Mouse (Mus musculus): ENCODE results near the gene Rrn3. TPM values are rescaled to one million over a fixed set of nuclear protein-coding genes. Genes with fewer than 3 reads are reported as not detected.
A peak's percentile ranks its signal among the peaks of the same experiment; 100 is the strongest.

Gene Rrn3
- polyA plus RNA-seq, 1 experiment from 2014 or later = 123 TPM

- Histone ChIP-seq H3K27me3 (no peaks in the 10 kb centered on the region), H3K9ac (replicated peaks) (no peak overlapping the region), H3K4me2 (replicated peaks) (no peak overlapping the region), H3K4me3 (replicated peaks) (no peak overlapping the region), H3K9me3 (no peaks in the 10 kb centered on the region), H3K36me3 (peaks cover 54% of the 10 kb centered on the region), H3K4me1 (replicated peaks) (0 out of 2 replicates have a peak, but pooled peaks cover 8% of the 10 kb centered on the region), H3K27ac (no peak overlapping the region)
- WGBS = 90% methylated on average over 4 of the region's 4 CpGs
- no peak for ATAC-seq
Observed at GRCm38 (mm10) chr16:13826511-13826910, 46.0 kb downstream of the Rrn3 start.

- H3K4me1 ChIP-seq (replicated peaks) = no peaks in the 10 kb centered on the region
- H3K4me2 ChIP-seq (replicated peaks) = no peak overlapping the region
- ATAC-seq = no peak
- H3K27me3 ChIP-seq = no peaks in the 10 kb centered on the region
- peaks cover 90% of the 10 kb centered on the region for H3K36me3 ChIP-seq
- no peak overlapping the region for H3K4me3 ChIP-seq (replicated peaks)
- no peak overlapping the region for H3K27ac ChIP-seq
- 90% methylated on average over 10 of the region's 10 CpGs for WGBS
- no peaks in the 10 kb centered on the region for H3K9me3 ChIP-seq
- H3K9ac ChIP-seq (replicated peaks) = no peak overlapping the region
Observed at GRCm38 (mm10) chr16:13830444-13830843, 49.9 kb downstream of the Rrn3 start.

- no peaks in the 10 kb centered on the region for H3K4me1 ChIP-seq (replicated peaks)
- no peak overlapping the region for H3K4me3 ChIP-seq (replicated peaks)
- ATAC-seq = 0 out of 2 replicates have a peak, but pooled peaks have one; percentile 29
- H3K9me3 ChIP-seq = no peaks in the 10 kb centered on the region
- H3K27ac ChIP-seq = no peak overlapping the region
- H3K9ac ChIP-seq (replicated peaks) = no peak overlapping the region
- no peak overlapping the region for H3K4me2 ChIP-seq (replicated peaks)
- WGBS = 91% methylated on average over 5 of the region's 5 CpGs
- no peaks in the 10 kb centered on the region for H3K27me3 ChIP-seq
- H3K36me3 ChIP-seq = peaks cover 95% of the 10 kb centered on the region
Observed at GRCm38 (mm10) chr16:13831606-13832005, 51.1 kb downstream of the Rrn3 start.

GRCm38 (mm10) chr16:13834382-13834781 is 53.9 kb downstream of the Rrn3 start:
- no peak for ATAC-seq

GRCm38 (mm10) chr16:13840056-13840455 is 59.5 kb downstream of the Rrn3 start:
- Histone ChIP-seq H3K27me3 (no peaks in the 10 kb centered on the region), H3K9ac (replicated peaks) (no peak overlapping the region), H3K4me3 (replicated peaks) (no peak overlapping the region), H3K9me3 (no peaks in the 10 kb centered on the region), H3K36me3 (peaks cover 86% of the 10 kb centered on the region), H3K4me2 (replicated peaks) (no peak overlapping the region), H3K4me1 (replicated peaks) (no peaks in the 10 kb centered on the region), H3K27ac (no peak overlapping the region)
- no peak for ATAC-seq
- WGBS = 95% methylated on average over 7 of the region's 7 CpGs

More at GRCm38 (mm10) chr16:13834382-13834781, 53.9 kb downstream of the Rrn3 start:
- no peak overlapping the region for H3K27ac ChIP-seq
- H3K27me3 ChIP-seq = no peaks in the 10 kb centered on the region
- no peak overlapping the region for H3K4me3 ChIP-seq (replicated peaks)
- no peak overlapping the region for H3K4me2 ChIP-seq (replicated peaks)
- H3K9ac ChIP-seq (replicated peaks) = no peak overlapping the region
- H3K4me1 ChIP-seq (replicated peaks) = no peaks in the 10 kb centered on the region
- H3K36me3 ChIP-seq = peaks cover 98% of the 10 kb centered on the region
- WGBS = 93% methylated on average over 5 of the region's 5 CpGs
- H3K9me3 ChIP-seq = no peaks in the 10 kb centered on the region

GRCm38 (mm10) chr16:13840956-13841355 is 60.4 kb downstream of the Rrn3 start:
- ATAC-seq = no peak
- Histone ChIP-seq H3K27ac (no peak overlapping the region), H3K4me2 (replicated peaks) (no peak overlapping the region), H3K27me3 (no peaks in the 10 kb centered on the region), H3K9me3 (no peaks in the 10 kb centered on the region), H3K4me3 (replicated peaks) (no peak overlapping the region), H3K36me3 (peaks cover 86% of the 10 kb centered on the region), H3K9ac (replicated peaks) (no peak overlapping the region), H3K4me1 (replicated peaks) (no peaks in the 10 kb centered on the region)
- 97% methylated on average over 3 of the region's 3 CpGs for WGBS

GRCm38 (mm10) chr16:13845031-13845430 is 64.5 kb downstream of the Rrn3 start:
- Histone ChIP-seq H3K36me3 (peaks cover 59% of the 10 kb centered on the region), H3K4me3 (replicated peaks) (no peak overlapping the region), H3K9ac (replicated peaks) (no peak overlapping the region), H3K9me3 (no peaks in the 10 kb centered on the region), H3K27ac (no peak overlapping the region), H3K4me1 (replicated peaks) (no peaks in the 10 kb centered on the region), H3K4me2 (replicated peaks) (no peak overlapping the region), H3K27me3 (no peaks in the 10 kb centered on the region)
- ATAC-seq = no peak
- WGBS = 96% methylated on average over 5 of the region's 5 CpGs

- WGBS = 87% methylated on average over 1 of the region's 1 CpGs
- Histone ChIP-seq H3K9ac (replicated peaks) (no peak overlapping the region), H3K4me2 (replicated peaks) (no peak overlapping the region), H3K27ac (no peak overlapping the region), H3K4me3 (replicated peaks) (no peak overlapping the region), H3K4me1 (replicated peaks) (no peaks in the 10 kb centered on the region), H3K9me3 (no peaks in the 10 kb centered on the region), H3K36me3 (peaks cover 49% of the 10 kb centered on the region), H3K27me3 (no peaks in the 10 kb centered on the region)
- no peak for ATAC-seq
Observed at GRCm38 (mm10) chr16:13846675-13847074, 66.2 kb downstream of the Rrn3 start.

- Histone ChIP-seq H3K4me2 (replicated peaks) (no peak overlapping the region), H3K9ac (replicated peaks) (no peak overlapping the region), H3K9me3 (no peaks in the 10 kb centered on the region), H3K4me1 (replicated peaks) (no peaks in the 10 kb centered on the region), H3K27ac (no peak overlapping the region), H3K36me3 (peaks cover 50% of the 10 kb centered on the region), H3K27me3 (no peaks in the 10 kb centered on the region), H3K4me3 (replicated peaks) (no peak overlapping the region)
- no peak for ATAC-seq
- WGBS = 83% methylated on average over 2 of the region's 2 CpGs
Observed at GRCm38 (mm10) chr16:13848310-13848709, 67.8 kb downstream of the Rrn3 start.

GRCm38 (mm10) chr16:13851446-13851845 is 70.9 kb downstream of the Rrn3 start:
- no peaks in the 10 kb centered on the region for H3K4me1 ChIP-seq (replicated peaks)
- H3K9me3 ChIP-seq = no peaks in the 10 kb centered on the region
- H3K9ac ChIP-seq (replicated peaks) = no peak overlapping the region
- H3K27ac ChIP-seq = no peak overlapping the region
- 95% methylated on average over 4 of the region's 4 CpGs for WGBS
- H3K36me3 ChIP-seq = peaks cover 41% of the 10 kb centered on the region
- no peaks in the 10 kb centered on the region for H3K27me3 ChIP-seq
- H3K4me3 ChIP-seq (replicated peaks) = no peak overlapping the region
- ATAC-seq = no peak
- H3K4me2 ChIP-seq (replicated peaks) = no peak overlapping the region

- no peaks in the 10 kb centered on the region for H3K4me1 ChIP-seq (replicated peaks)
- no peaks in the 10 kb centered on the region for H3K27me3 ChIP-seq
- ATAC-seq = no peak
- H3K9ac ChIP-seq (replicated peaks) = no peak overlapping the region
- WGBS = 98% methylated on average over 4 of the region's 4 CpGs
- H3K9me3 ChIP-seq = no peaks in the 10 kb centered on the region
- no peak overlapping the region for H3K4me3 ChIP-seq (replicated peaks)
- H3K27ac ChIP-seq = no peak overlapping the region
- H3K4me2 ChIP-seq (replicated peaks) = no peak overlapping the region
- H3K36me3 ChIP-seq = peaks cover 44% of the 10 kb centered on the region
Observed at GRCm38 (mm10) chr16:13853886-13854285, 73.4 kb downstream of the Rrn3 start.
